Mouse (Mus musculus) thymus, adult 2 months (tissue): ENCODE data around the gene Sec22a. TPM values are rescaled to one million over a fixed set of nuclear protein-coding genes. Genes with fewer than 3 reads are reported as not detected.

ENCODE experiments used
- DNase-seq: peaks from one replicate; pipeline ENCODE4 v3.0.0; 2021
- H3K27ac ChIP-seq: fragments of 200-500 bp; 2 replicates; pipeline ENCODE4 v1.5.1; 2012; ENCODE audit warnings: low read length, control low read depth; ENCODE audit not compliant: control insufficient read depth, insufficient read depth
- H3K27me3 ChIP-seq: fragments of 200-500 bp; 2 replicates; pipeline ENCODE4 v1.6.1; 2012; ENCODE audit warnings: mild to moderate bottlenecking, low read length, moderate library complexity, mixed read lengths; ENCODE audit not compliant: control insufficient read depth, insufficient read depth
- H3K36me3 ChIP-seq: fragments of 200-500 bp; 2 replicates; pipeline ENCODE4 v1.6.1; 2012; ENCODE audit warnings: mild to moderate bottlenecking, low read length, moderate library complexity; ENCODE audit not compliant: control insufficient read depth, insufficient read depth
- H3K4me1 ChIP-seq: fragments of 200-500 bp; replicated peaks from 2 replicates; pipeline ENCODE4 v1.6.1; 2012; ENCODE audit warnings: low read length; ENCODE audit not compliant: control insufficient read depth, insufficient read depth
- H3K4me3 ChIP-seq: fragments of 200-500 bp; 2 replicates; pipeline ENCODE4 v1.5.1; 2012; ENCODE audit warnings: mild to moderate bottlenecking, low read length, control low read depth, moderate library complexity; ENCODE audit not compliant: control insufficient read depth, insufficient read depth
- CTCF ChIP-seq: fragments of 200-500 bp; IDR thresholded peaks from 2 replicates; pipeline ENCODE4 v1.5.1; 2012; ENCODE audit warnings: mild to moderate bottlenecking, control low read depth, low read length, moderate library complexity, borderline replicate concordance; ENCODE audit not compliant: control insufficient read depth, poor library complexity, insufficient read depth; ENCODE audit errors: extremely low read depth
- POLR2A ChIP-seq: fragments of 200-500 bp; IDR thresholded peaks from 2 replicates; pipeline ENCODE4 v1.6.1; 2012; ENCODE audit warnings: mild to moderate bottlenecking, low read length, control low read depth, moderate library complexity; ENCODE audit not compliant: control insufficient read depth, poor library complexity, insufficient read depth; ENCODE audit errors: extremely low read depth
- WGBS: fragments of 180-500 bp; shearing (Covaris S2); methylation state at CpG from one replicate; pipeline ENCODE4 v1.1.7; 2018; 5-methylcytosine and 5-hydroxymethylcytosine counted together
- polyA plus RNA-seq: library from polyadenylated mRNA; depleted of rRNA; stranded (reverse); fragments of >200 nt; gene quantifications from 2 replicates; pipeline ENCODE4 v1.2.3, GENCODE M21; 2012

Sec22a gene
- polyA plus RNA-seq, 1 experiment: 11.1 TPM

DNA sequence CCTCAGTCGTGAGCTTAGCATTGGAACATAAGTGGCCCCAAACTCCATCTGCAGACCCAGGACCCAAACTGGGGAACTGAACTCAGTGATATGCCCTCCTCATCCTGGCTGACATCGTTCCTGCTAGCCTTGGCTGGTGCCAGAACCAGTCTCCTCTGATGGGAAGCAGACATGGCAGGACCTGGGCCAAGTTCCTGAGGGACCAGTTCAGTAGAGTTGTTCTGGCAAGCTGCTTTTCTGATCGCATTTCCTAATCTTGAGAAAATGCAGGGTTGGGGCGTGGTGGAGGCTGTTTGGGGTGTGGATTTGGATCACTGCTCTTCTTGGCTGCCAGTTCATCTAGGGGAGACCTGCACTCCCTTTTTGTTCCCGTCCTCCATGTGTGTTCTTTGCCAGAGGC, 65.9 kb downstream of the Sec22a start:
- H3K27me3 ChIP-seq: no peaks in the 10 kb centered on the region

DNA sequence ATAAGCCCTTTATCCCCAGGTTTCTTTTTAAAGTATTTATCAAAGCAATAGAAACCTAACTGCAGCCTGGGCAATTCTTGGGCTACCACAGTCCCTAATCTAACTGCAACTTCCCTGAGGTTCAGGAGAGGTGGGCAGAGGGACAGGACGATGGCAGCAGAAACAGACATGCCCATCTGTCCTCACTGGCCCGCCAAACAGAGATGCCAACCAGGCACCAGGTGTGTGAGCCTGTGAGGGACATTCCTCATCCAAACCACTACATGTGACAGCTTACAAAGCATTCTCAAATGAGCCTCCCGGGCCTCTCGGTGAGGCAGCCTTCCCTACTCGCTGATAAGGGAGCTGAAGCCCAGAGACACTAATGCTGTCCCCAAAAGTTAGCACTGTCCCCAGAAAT, 76.5 kb downstream of the Sec22a start:
- no peak for TF ChIP-seq POLR2A
- no peak for TF ChIP-seq CTCF
- Histone ChIP-seq H3K36me3 (no peaks in the 10 kb centered on the region), H3K4me3 (no peak overlapping the region), H3K27ac (no peak overlapping the region), H3K4me1 (no peaks in the 10 kb centered on the region), H3K27me3 (no peaks in the 10 kb centered on the region)
- WGBS: 91% methylated on average over 5 of the region's 5 CpGs
- DNase-seq: no peak

More for the DNA sequence above, 65.9 kb downstream of the Sec22a start:
- Histone ChIP-seq H3K36me3 (no peaks in the 10 kb centered on the region), H3K27ac (no peak overlapping the region), H3K4me1 (no peaks in the 10 kb centered on the region), H3K4me3 (no peak overlapping the region)
- no peak for TF ChIP-seq POLR2A
- TF ChIP-seq CTCF: no peak
- WGBS: 89% methylated on average over 5 of the region's 5 CpGs
- no peak for DNase-seq

DNA sequence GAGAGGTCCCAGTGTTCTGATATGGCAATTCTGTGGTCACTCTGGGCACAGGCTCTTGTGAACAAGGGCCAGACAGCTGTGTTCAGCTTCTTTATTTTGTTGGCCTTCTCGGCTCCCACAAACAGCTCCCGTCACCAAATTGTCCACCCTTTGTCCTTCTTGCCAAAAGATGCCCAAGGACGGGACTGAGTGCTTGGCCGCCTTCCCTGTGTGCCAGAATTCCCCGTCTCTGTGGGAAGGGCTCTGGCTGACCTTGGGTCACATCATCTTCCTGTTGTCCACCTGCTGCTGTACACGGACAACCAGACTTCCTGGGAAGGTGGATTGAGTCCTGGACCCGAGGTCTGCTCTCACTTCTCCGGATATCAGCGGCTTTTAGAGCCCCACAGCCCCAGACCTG, 77.9 kb downstream of the Sec22a start:
- 86% methylated on average over 9 of the region's 9 CpGs for WGBS

DNA sequence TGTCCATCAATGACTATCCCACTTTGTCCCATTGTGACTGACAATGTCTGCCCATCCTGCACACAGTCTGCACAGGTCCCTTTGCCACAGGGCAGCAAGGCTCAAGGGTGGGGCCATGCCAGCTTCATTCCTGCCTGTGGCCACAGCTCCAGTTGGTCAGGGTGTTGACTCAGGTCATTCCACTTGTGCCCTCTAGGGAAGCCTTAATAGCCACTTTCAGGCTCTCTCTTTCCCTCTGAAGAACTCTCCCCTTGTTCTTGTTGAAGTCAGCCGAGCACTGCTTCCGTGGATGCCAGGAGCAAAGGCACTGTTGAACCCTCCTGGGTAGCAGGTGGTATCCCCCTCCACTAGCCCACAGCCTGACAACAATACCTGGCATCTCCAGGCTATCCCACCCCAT, 81.3 kb downstream of the Sec22a start:
- no peaks in the 10 kb centered on the region for H3K36me3 ChIP-seq
- H3K4me1 ChIP-seq: no peaks in the 10 kb centered on the region
- no peak overlapping the region for H3K27ac ChIP-seq
- 95% methylated on average over 2 of the region's 2 CpGs for WGBS
- no peaks in the 10 kb centered on the region for H3K27me3 ChIP-seq
- TF ChIP-seq CTCF (no peak), POLR2A (no peak)
- no peak overlapping the region for H3K4me3 ChIP-seq
- DNase-seq: no peak

More for the DNA sequence above, 77.9 kb downstream of the Sec22a start:
- TF ChIP-seq POLR2A: no peak
- no peak for TF ChIP-seq CTCF
- no peak overlapping the region for H3K27ac ChIP-seq
- no peaks in the 10 kb centered on the region for H3K4me1 ChIP-seq
- H3K27me3 ChIP-seq: no peaks in the 10 kb centered on the region
- H3K4me3 ChIP-seq: no peak overlapping the region
- H3K36me3 ChIP-seq: no peaks in the 10 kb centered on the region
- DNase-seq: no peak

DNA sequence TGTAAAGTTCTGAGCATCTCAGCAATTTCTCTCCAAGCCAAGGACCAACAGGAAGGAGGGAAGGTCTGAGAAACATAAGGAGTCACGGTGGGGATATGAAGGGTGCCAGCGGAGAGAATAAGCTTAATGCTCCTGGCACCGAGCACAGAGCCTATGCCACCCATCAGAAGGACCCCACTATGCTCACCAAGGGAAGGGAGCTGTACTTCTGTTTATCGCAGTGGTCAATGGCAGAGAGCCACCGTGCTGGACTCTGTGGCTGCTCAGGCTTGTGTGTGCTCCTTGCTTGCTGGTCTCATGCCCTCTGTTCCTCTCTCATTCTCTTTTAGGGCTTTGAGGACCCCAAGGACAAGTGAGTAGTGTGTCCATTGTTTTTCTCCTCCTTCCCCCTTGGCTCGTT, 85.6 kb downstream of the Sec22a start:
- TF ChIP-seq POLR2A (no peak), CTCF (no peak)
- Histone ChIP-seq H3K27ac (no peak overlapping the region), H3K4me3 (no peak overlapping the region), H3K27me3 (no peaks in the 10 kb centered on the region), H3K36me3 (no peaks in the 10 kb centered on the region), H3K4me1 (no peaks in the 10 kb centered on the region)
- 81% methylated on average over 6 of the region's 6 CpGs for WGBS
- DNase-seq: no peak

DNA sequence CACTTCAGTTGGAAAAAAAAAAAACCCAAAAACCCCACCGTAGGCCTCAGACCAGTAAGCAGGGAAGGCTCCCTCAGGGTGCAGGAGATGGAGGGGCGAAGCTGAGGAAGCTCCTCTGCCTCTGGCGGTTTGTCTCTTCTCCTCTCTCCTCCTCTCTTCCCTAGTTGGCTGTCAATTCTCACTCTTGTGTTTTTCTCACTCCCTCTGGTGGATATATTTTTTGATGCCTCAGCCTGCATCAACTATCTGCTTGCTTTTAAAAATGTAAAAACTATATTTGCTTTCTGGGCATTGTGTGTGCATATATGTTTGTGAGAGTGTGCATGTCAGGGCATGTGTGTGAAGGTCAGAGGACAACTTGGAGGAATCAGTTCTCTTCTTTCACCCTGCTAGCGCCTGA, 91.3 kb downstream of the Sec22a start:
- Histone ChIP-seq H3K4me3 (no peak overlapping the region), H3K27ac (no peak overlapping the region), H3K27me3 (no peaks in the 10 kb centered on the region), H3K36me3 (no peaks in the 10 kb centered on the region), H3K4me1 (no peaks in the 10 kb centered on the region)
- DNase-seq: no peak
- WGBS: 58% methylated on average over 4 of the region's 4 CpGs
- TF ChIP-seq CTCF: no peak
- no peak for TF ChIP-seq POLR2A

DNA sequence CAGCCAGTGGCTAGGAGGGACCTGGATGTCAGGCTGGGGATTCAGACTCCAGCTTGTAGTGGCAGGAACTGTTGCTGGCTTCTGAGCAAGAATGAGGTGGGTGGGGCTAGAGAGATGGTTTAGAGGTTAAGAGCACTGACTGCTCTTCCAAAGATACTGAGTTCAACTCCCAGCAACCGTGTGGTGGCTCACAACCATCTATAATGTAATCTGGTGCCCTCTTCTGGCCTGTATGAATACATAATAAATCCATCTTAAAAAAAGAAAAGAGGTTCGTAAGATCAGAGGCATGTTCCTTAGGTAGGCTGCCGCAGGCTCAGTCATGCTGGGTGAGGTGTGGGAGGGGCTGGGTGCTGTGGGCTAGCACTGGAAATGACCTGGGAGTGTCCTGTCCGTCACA, 92.1 kb downstream of the Sec22a start:
- 31% methylated on average over 4 of the region's 4 CpGs for WGBS
- no peak overlapping the region for H3K4me3 ChIP-seq
- TF ChIP-seq POLR2A: no peak
- TF ChIP-seq CTCF: no peak
- H3K27ac ChIP-seq: no peak overlapping the region
- H3K36me3 ChIP-seq: no peaks in the 10 kb centered on the region
- no peaks in the 10 kb centered on the region for H3K4me1 ChIP-seq
- DNase-seq: no peak
- H3K27me3 ChIP-seq: no peaks in the 10 kb centered on the region
